Mouse (Mus musculus) left cerebral cortex, adult 6 months (tissue): Measurements from ENCODE around the gene Dyrk2. TPM values are rescaled to one million over a fixed set of nuclear protein-coding genes. Genes with fewer than 3 reads are reported as not detected.

Experiments
- long read RNA-seq, 2 experiments: library from polyadenylated mRNA; unstranded; transcript quantifications; one replicate each; pipeline ENCODE4 v2.0.0; 2019 to 2020
- polyA plus RNA-seq: library from polyadenylated mRNA; unstranded; fragments of <200 nt; fragmentation: Nextera tagmentation; gene quantifications from 2 replicates; pipeline ENCODE4 v1.2.3, GENCODE M21; 2021

Gene Dyrk2
- 3.6 and 4.8 TPM in 2 replicates for polyA plus RNA-seq
- long read RNA-seq, experiment 1, partial matches to known transcripts, result 1 of 23 reads
- long read RNA-seq, experiment 1, other reads (novel, unspliced or antisense), result 22 of 23 reads
- long read RNA-seq, experiment 2, partial matches to known transcripts, result 0 of 15 reads
- long read RNA-seq, experiment 2, other reads (novel, unspliced or antisense), result 15 of 15 reads

GRCm38 (mm10) chr10:118870201-118870980 lies at the start of gene Dyrk2:
Dyrk2 (minus strand) TSS chr10:118870209.

